Comparison of ENCODE assay signal across 26 mouse cellular contexts in the genomic region with DNA sequence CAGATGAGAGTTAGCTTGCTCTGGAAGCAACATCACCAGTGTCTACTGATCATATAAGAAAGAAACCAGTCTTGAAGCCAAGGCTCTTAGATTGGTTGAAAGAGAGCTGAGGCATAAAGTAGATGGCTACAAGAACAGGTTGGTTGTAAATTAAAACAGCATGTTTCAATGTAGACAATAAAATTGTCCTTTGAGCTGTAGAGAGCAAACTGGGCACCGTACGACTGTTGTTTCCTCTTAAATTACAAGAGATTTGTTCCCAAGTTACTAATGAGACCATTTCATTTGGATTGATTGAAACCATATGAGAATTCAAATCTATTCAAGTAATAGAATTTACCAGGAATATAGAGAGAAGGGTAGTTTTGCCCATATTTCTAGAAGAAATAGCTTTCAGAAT.
"Had no signal": no experiment of that assay in that cellular context is flagged by ENCODE, and none has a peak within 500 bp of the region (broad histone marks: within the 10 kb centered on the region; RNA-seq: fewer than 3 reads in every experiment).

No protein-coding gene starts in this region.

- H3K27ac ChIP-seq: heart, adult 2 months; heart, embryonic 13.5 days; heart, embryonic 15.5 days; hindbrain, embryonic 13.5 days; hindbrain, embryonic 15.5 days; hindbrain, postnatal 0 days; intestine, embryonic 15.5 days; left cerebral cortex, adult 2 months; liver, embryonic 13.5 days; liver, embryonic 15.5 days had no signal

- H3K4me3 ChIP-seq: heart, adult 2 months; heart, embryonic 13.5 days; heart, embryonic 15.5 days; hindbrain, embryonic 13.5 days; hindbrain, embryonic 15.5 days; intestine, embryonic 15.5 days; left cerebral cortex, adult 2 months; liver, embryonic 13.5 days; liver, embryonic 15.5 days had no signal

- H3K9ac ChIP-seq: heart, embryonic 13.5 days; heart, embryonic 15.5 days; hindbrain, embryonic 13.5 days; hindbrain, embryonic 15.5 days; intestine, embryonic 15.5 days; liver, embryonic 13.5 days; liver, embryonic 15.5 days had no signal

- ATAC-seq: hindbrain, postnatal 0 days; inflammation-experienced regulatory T-cells, adult 6 months; intestine, embryonic 15.5 days; intestine, postnatal 0 days had no signal

- H3K27me3 ChIP-seq: heart, embryonic 13.5 days; heart, embryonic 15.5 days; hindbrain, embryonic 13.5 days; hindbrain, embryonic 15.5 days; intestine, embryonic 15.5 days; liver, embryonic 13.5 days; liver, embryonic 15.5 days had no signal

- H3K4me2 ChIP-seq: heart, embryonic 11.5 days; heart, embryonic 13.5 days; heart, embryonic 15.5 days; hindbrain, embryonic 13.5 days; hindbrain, embryonic 15.5 days; intestine, embryonic 15.5 days; liver, embryonic 11.5 days; liver, embryonic 13.5 days; liver, embryonic 15.5 days had no signal

- H3K4me1 ChIP-seq: heart, embryonic 13.5 days; heart, embryonic 15.5 days; hindbrain, embryonic 13.5 days; hindbrain, embryonic 15.5 days; intestine, embryonic 15.5 days; liver, embryonic 13.5 days; liver, embryonic 15.5 days had no signal

- H3K36me3 ChIP-seq: heart, embryonic 13.5 days; heart, embryonic 15.5 days; hindbrain, embryonic 13.5 days; hindbrain, embryonic 15.5 days; intestine, embryonic 15.5 days; liver, embryonic 13.5 days; liver, embryonic 15.5 days had no signal

- H3K9me3 ChIP-seq: heart, embryonic 13.5 days; heart, embryonic 15.5 days; hindbrain, embryonic 13.5 days; hindbrain, embryonic 15.5 days; intestine, embryonic 15.5 days; liver, embryonic 13.5 days; liver, embryonic 15.5 days had no signal

- DNase-seq: gastrocnemius, postnatal 14 days; gastrocnemius, postnatal 36 days; heart, adult 11 months; heart, adult 2 months; heart, postnatal 14 days; heart, postnatal 36 days; kidney, adult 18-20 months; kidney, adult 8-10 months; kidney, postnatal 10 days; kidney, postnatal 36 days; layer of hippocampus, adult 9-11 months; layer of hippocampus, postnatal 36 days; liver; liver, embryonic 13.5 days had no signal
